Mouse (Mus musculus) frontal cortex, postnatal 10 days (tissue): ENCODE data around the gene Hoxd3.

Experiments
- DNase-seq, 2 experiments: peaks; one replicate each; pipeline ENCODE4 v3.0.0; 2022; ENCODE audit warnings: low spot score in 2 of 2, mixed read lengths in 1 of 2

The Hoxd3 gene

GRCm38 (mm10) chr2:74711721-74712621 lies at the start of gene Hoxd3, which contains the start of gene Hoxd4:
TSS of gene Hoxd3 (plus strand) at chr2:74711927.
TSS of gene Hoxd4 (plus strand) at chr2:74711929.
- DNase-seq: no peak

DNA sequence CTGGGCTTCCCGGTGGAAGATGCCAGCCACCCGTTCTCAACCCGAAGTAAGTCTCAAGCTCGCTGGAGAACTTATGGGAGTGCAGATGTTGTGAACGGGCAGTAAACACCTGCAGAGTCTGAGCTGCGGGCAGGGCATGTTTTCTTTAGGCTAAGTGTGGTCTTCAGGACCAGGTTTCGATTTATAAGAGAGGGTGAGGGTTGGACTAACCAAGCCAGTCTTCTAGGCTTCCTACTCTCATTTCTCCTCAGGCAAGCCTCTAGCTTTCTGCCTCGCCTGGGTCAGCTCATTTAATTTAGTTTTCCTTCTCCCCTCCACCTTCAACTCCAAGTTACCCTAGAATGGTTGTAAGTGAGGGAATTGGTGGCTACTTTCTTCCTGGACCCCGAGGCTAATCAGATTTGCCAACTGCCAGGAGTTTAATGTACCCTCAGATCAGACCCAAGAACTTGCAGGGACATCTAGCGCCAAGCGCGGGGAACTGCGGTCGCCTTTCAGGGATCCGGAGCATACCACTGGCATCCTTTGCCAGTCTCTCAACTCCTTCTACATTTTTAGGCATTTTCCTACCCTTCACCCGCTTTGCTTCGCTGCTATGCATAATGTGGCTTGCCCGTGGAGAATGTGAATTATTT lies 48.3 kb upstream of the Hoxd3 start:
- DNase-seq: peak in 1 of 2 experiments; percentile 63

GRCm38 (mm10) chr2:74666411-74666810 lies 45.3 kb upstream of the Hoxd3 start:
- no peak for DNase-seq

DNA sequence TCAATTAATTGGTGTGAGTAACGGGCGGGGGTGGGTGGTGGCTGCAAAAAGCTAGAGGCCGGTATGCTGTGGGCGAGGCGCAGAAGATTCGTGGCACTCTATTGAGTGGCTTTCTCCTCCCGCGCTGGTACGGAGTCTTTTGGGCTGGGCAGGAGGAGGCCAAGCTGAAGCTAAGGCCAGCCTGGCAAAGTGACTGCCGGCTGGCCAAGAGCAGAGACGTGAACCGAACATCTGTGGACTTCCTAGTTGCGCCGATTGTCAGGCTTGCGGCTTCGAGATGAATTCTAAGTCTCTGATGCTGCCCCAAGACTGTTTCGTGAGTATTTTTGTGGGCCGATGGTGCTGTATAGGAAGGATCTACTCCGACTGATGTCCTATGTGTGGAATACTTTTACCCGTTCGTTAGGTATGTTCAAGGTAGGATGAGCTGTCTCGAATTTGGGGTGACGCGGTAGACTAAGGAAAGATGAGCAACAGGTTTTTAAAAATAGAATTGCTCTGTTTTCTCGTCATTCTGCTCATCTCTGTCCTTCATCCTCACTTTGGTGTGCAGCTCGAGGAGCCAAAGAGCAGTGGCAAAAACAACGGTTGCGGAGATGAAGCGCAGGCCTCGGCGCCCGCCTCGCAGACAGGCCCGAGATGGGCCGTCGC lies 44.4 kb upstream of the Hoxd3 start:
- DNase-seq: no peak

- DNase-seq: no peak
Observed at GRCm38 (mm10) chr2:74667842-74668357, 43.8 kb upstream of the Hoxd3 start, which contains the start of gene Hoxd13. TSS of gene Hoxd13 (plus strand) at chr2:74668310.

- no peak for DNase-seq
Observed at GRCm38 (mm10) chr2:74668370-74669229, 43.1 kb upstream of the Hoxd3 start.

DNA sequence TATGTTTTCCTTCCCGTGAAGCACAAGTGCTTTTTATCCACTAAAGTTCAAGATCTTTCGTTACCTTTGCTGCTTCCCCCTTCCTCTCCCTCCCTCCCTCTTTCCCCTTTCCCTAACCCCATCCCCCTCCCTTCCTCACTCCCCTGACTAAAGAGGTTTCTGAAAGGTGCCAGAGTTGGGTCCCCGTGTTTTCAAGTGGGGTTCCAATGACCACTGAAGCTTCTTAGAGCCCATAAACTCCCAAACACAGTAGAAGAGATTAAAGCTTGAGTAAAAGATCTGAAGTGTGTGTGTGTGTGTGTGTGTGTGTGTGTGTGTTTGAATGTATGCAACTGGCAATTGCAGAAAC lies 42.5 kb upstream of the Hoxd3 start:
- DNase-seq: no peak

DNA sequence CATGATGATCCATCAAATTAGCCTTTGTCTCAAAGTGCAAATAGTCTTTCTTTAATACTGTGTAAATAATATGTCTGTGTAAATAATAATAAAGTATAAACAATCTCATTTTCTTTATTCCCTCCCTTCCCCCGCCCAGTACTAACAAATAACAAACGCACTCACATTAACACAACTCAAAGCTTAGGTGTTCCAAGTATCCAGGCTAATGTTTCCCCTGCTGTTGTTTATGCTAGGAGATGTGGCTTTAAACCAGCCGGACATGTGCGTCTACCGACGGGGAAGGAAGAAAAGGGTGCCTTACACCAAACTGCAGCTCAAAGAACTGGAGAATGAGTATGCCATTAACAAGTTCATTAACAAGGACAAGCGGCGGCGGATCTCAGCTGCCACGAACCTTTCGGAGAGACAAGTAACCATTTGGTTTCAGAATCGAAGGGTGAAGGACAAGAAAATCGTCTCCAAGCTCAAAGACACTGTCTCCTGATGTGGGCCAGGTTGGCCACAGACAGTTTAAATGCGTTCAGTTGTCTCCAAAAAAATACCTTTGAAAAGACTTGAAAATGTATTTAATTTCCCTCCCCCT lies 42.0 kb upstream of the Hoxd3 start:
- DNase-seq: no peak

DNA sequence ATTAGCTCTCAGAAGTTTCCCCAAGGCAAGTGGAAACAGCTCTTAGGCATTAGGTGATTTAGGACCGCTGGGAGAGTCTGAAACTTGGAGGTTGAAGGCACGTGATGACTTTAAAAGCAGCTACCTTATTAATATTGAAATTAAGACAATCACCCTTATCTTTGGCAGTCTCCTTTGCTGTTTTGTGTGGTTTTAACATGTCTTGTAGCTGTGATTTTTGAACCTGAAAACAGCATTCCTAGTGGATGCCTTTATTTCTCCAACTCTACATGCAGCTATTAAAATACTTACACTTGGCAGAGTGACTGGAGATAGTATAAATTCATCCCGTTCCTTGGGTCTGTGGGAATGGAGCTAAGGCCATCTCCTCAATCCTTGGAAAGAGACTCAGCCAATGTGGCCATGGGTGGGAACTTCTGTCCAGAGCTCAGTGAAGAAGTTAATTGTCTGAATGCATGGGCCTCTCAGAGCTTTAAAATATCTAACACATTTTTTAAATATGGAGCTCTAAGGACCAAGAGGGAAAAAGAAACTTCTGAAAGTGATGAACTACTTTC lies 41.0 kb upstream of the Hoxd3 start:
- DNase-seq: no peak

- DNase-seq: no peak
Observed at GRCm38 (mm10) chr2:74671847-74672246, 39.9 kb upstream of the Hoxd3 start.

DNA sequence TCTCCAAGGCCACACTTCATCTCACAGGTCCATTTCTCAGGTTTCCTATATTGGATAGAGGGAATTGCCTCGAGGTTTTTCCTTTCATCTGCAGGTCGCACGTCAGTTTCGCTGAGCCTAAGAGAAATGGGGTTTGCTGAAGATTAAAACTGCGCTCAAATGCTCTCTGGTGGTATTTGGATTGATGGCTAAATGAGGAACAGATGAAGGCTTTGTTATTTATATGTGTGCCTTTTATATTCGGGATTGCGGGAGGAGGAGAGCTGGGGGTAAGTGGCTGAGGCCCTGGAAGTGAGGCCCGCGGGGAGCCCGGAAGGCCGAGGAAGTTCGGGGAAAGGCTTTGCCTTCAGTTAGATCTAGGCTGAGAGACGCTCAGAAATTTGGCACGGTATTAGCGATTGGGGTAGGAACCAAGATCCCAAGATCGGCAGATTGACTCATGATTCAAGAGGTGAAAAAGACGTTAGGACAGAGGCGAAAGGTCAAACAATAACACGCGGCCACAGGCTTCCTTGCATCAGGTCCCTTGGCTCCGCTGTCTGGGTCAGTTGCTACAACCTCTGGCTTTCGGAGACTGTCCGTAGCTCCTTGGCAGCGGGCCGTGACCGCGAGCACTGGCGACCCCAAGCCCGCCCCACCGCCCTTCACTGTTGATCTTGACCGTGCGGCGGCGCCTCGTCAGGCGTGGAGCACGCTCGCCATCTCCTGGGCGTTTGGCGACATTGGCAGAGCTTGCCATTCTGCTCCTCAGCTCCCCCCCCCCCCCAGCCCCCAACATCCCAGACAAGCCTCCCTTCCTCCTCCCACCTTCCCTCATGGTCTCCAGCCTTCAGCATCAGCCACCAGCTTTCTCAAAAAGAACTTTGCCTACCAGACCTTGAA lies 39.0 kb upstream of the Hoxd3 start:
- no peak for DNase-seq

GRCm38 (mm10) chr2:74673835-74674425 lies 37.8 kb upstream of the Hoxd3 start:
- no peak for DNase-seq

GRCm38 (mm10) chr2:74674881-74675665 lies 36.7 kb upstream of the Hoxd3 start, which contains the start of gene Hoxd12:
TSS of gene Hoxd12 (plus strand) at chr2:74675013.
- DNase-seq: no peak

- no peak for DNase-seq
Observed at GRCm38 (mm10) chr2:74675666-74676282, 36.0 kb upstream of the Hoxd3 start.

DNA sequence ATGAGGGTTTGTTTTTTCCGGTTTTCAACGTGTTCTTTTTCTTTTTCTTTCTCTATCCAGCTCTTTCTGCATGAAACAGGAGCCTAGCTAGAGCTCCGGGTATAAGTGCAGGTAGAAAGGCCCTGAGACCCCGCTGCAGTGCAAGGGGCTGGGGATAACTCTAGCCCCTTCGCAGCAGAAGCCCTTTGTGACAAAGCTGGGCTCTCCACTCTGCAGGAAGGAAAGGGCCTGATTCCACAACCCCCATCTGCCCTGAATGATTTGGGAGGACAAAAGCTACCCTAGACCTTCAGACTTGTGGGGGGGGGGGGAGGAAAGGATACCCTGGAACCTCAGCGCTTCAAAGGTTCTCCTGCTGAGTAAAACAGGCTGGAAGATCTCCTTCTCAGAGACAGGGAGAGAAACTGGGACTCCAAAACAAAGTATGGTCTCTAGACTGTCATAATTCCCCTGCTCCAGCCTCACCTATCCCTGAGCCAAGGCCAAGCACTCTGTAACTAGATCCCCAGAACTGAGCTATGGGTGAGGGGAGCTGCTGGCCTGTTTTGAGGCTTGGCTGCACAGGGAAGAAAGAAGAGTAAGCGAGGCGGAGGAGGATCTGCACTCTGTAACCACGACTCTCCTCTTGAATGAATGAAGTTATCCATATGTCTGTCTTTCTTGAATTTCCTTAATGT lies 35.2 kb upstream of the Hoxd3 start:
- no peak for DNase-seq

- DNase-seq: no peak
Observed at GRCm38 (mm10) chr2:74677106-74677505, 34.6 kb upstream of the Hoxd3 start.

GRCm38 (mm10) chr2:74678891-74679595 lies 32.7 kb upstream of the Hoxd3 start, which contains the start of gene Hoxd11:
TSS of gene Hoxd11 (plus strand) at chr2:74679557.
- DNase-seq: no peak
